Mouse (Mus musculus) kidney, adult 2 months (tissue): ENCODE results near the gene Unc5a. TPM values are rescaled to one million over a fixed set of nuclear protein-coding genes. Genes with fewer than 3 reads are reported as not detected.

ENCODE experiments used
- DNase-seq: peaks from one replicate; pipeline ENCODE4 v3.0.0; 2021
- H3K27ac ChIP-seq: fragments of 200-500 bp; 2 replicates; pipeline ENCODE4 v1.5.1; 2012; ENCODE audit warnings: low read depth, low read length, control low read depth, inconsistent platforms; ENCODE audit not compliant: insufficient read depth
- H3K27me3 ChIP-seq: fragments of 200-500 bp; replicated peaks from 2 replicates; pipeline ENCODE4 v1.6.1; 2012; ENCODE audit warnings: mild to moderate bottlenecking, moderate library complexity, low read length, inconsistent platforms; ENCODE audit not compliant: control insufficient read depth, insufficient read depth
- H3K36me3 ChIP-seq: fragments of 200-500 bp; 2 replicates; pipeline ENCODE4 v1.6.1; 2012; ENCODE audit warnings: mild to moderate bottlenecking, moderate library complexity, low read length, inconsistent platforms; ENCODE audit not compliant: control insufficient read depth, insufficient read depth
- H3K4me1 ChIP-seq: fragments of 200-500 bp; 2 replicates; pipeline ENCODE4 v1.6.1; 2011; ENCODE audit warnings: low read length; ENCODE audit not compliant: control insufficient read depth, insufficient read depth
- H3K4me3 ChIP-seq: fragments of 200-500 bp; 2 replicates; pipeline ENCODE4 v1.5.1; 2011; ENCODE audit warnings: mild to moderate bottlenecking, low read depth, low read length, control low read depth; ENCODE audit not compliant: insufficient read depth
- CTCF ChIP-seq: fragments of 200-500 bp; conservative IDR thresholded peaks from 2 replicates; pipeline ENCODE4 v1.5.1; 2011; ENCODE audit warnings: low read depth, mild to moderate bottlenecking, control low read depth, low read length, moderate library complexity, mixed read lengths; ENCODE audit not compliant: insufficient read depth, insufficient read length
- POLR2A ChIP-seq: fragments of 200-500 bp; IDR thresholded peaks from one replicate; pipeline ENCODE4 v1.6.1; 2011; ENCODE audit warnings: low read depth, low read length, control low read depth
- WGBS: fragments of 180-500 bp; shearing (Covaris S2); methylation state at CpG from one replicate; pipeline ENCODE4 v1.1.7; 2018; 5-methylcytosine and 5-hydroxymethylcytosine counted together
- polyA plus RNA-seq: library from polyadenylated mRNA; depleted of rRNA; stranded (reverse); fragments of >200 nt; gene quantifications from 2 replicates; pipeline ENCODE4 v1.2.3, GENCODE M21; 2012

Unc5a gene
- polyA plus RNA-seq, 1 experiment = 3.1 TPM

- no peak overlapping the region for H3K27ac ChIP-seq
- no peak overlapping the region for H3K4me3 ChIP-seq
- no peak for DNase-seq
- no peaks in the 10 kb centered on the region for H3K27me3 ChIP-seq
- WGBS = 61% methylated on average over 2 of the region's 2 CpGs
- H3K4me1 ChIP-seq = no peaks in the 10 kb centered on the region
- H3K36me3 ChIP-seq = no peaks in the 10 kb centered on the region
- TF ChIP-seq POLR2A (no peak), CTCF (no peak)
Observed at GRCm38 (mm10) chr13:54954745-54955144, 5.5 kb downstream of the Unc5a start.

GRCm38 (mm10) chr13:54955695-54956471, 6.7 kb downstream of the Unc5a start:
- Histone ChIP-seq H3K27ac (no peak overlapping the region), H3K4me1 (no peaks in the 10 kb centered on the region), H3K36me3 (no peaks in the 10 kb centered on the region), H3K27me3 (no peaks in the 10 kb centered on the region), H3K4me3 (peak overlapping the region; percentile 39)
- DNase-seq = peak; percentile 24
- WGBS = 1% methylated on average over 61 of the region's 61 CpGs
- TF ChIP-seq CTCF = no peak
- TF ChIP-seq POLR2A = no peak

- Histone ChIP-seq H3K27ac (no peak overlapping the region), H3K4me3 (no peak overlapping the region), H3K27me3 (no peaks in the 10 kb centered on the region), H3K36me3 (no peaks in the 10 kb centered on the region), H3K4me1 (no peaks in the 10 kb centered on the region)
- WGBS = 73% methylated on average over 7 of the region's 7 CpGs
- TF ChIP-seq POLR2A = no peak
- TF ChIP-seq CTCF = no peak
- DNase-seq = no peak
Observed at GRCm38 (mm10) chr13:54957281-54957680, 8.1 kb downstream of the Unc5a start.

- 45% methylated on average over 15 of the region's 15 CpGs for WGBS
- Histone ChIP-seq H3K4me1 (no peaks in the 10 kb centered on the region), H3K36me3 (no peaks in the 10 kb centered on the region), H3K27ac (no peak overlapping the region), H3K27me3 (no peaks in the 10 kb centered on the region), H3K4me3 (no peak overlapping the region)
- TF ChIP-seq POLR2A (no peak), CTCF (no peak)
- DNase-seq = no peak
Observed at GRCm38 (mm10) chr13:54959059-54959701, 10.0 kb downstream of the Unc5a start.

GRCm38 (mm10) chr13:54959842-54960241, 10.6 kb downstream of the Unc5a start:
- 51% methylated on average over 6 of the region's 6 CpGs for WGBS
- H3K27me3 ChIP-seq = no peaks in the 10 kb centered on the region
- no peak for TF ChIP-seq CTCF
- TF ChIP-seq POLR2A = no peak

GRCm38 (mm10) chr13:54960491-54960890, 11.3 kb downstream of the Unc5a start:
- Histone ChIP-seq H3K27me3 (no peaks in the 10 kb centered on the region), H3K27ac (no peak overlapping the region), H3K4me1 (no peaks in the 10 kb centered on the region), H3K36me3 (no peaks in the 10 kb centered on the region), H3K4me3 (no peak overlapping the region)
- DNase-seq = no peak
- WGBS = 65% methylated on average over 3 of the region's 3 CpGs
- no peak for TF ChIP-seq CTCF
- TF ChIP-seq POLR2A = no peak

More at GRCm38 (mm10) chr13:54959842-54960241, 10.6 kb downstream of the Unc5a start:
- H3K27ac ChIP-seq = no peak overlapping the region
- H3K4me1 ChIP-seq = no peaks in the 10 kb centered on the region
- H3K36me3 ChIP-seq = no peaks in the 10 kb centered on the region
- no peak for DNase-seq
- no peak overlapping the region for H3K4me3 ChIP-seq

- Histone ChIP-seq H3K4me3 (no peak overlapping the region), H3K27me3 (no peaks in the 10 kb centered on the region), H3K36me3 (no peaks in the 10 kb centered on the region), H3K4me1 (no peaks in the 10 kb centered on the region), H3K27ac (no peak overlapping the region)
- WGBS = 88% methylated on average over 6 of the region's 6 CpGs
- no peak for DNase-seq
- TF ChIP-seq POLR2A (no peak), CTCF (no peak)
Observed at GRCm38 (mm10) chr13:54965256-54965655, 16.0 kb downstream of the Unc5a start.
